Mouse (Mus musculus) forebrain, embryonic 10.5 days (tissue): ENCODE results near the gene Dmrtb1. TPM values are rescaled to one million over a fixed set of nuclear protein-coding genes. Genes with fewer than 3 reads are reported as not detected.

ENCODE experiments used
- DNase-seq: peaks from one replicate; pipeline ENCODE4 v3.0.0-alpha.2; 2017; ENCODE audit warnings: low spot score; ENCODE audit errors: extremely low spot score
- H3K27ac ChIP-seq: fragments of 300-500 bp; sonication (generic); 2 replicates; pipeline ENCODE4 v1.5.1; 2016; ENCODE audit warnings: mild to moderate bottlenecking
- H3K27me3 ChIP-seq: fragments of 300-500 bp; sonication (generic); 2 replicates; pipeline ENCODE4 v1.6.1; 2016; ENCODE audit warnings: mild to moderate bottlenecking; ENCODE audit not compliant: poor library complexity, severe bottlenecking
- H3K36me3 ChIP-seq: fragments of 300-500 bp; sonication (generic); replicated peaks from 2 replicates; pipeline ENCODE4 v1.6.1; 2016; ENCODE audit warnings: mild to moderate bottlenecking, moderate library complexity
- H3K4me1 ChIP-seq: fragments of 300-500 bp; sonication (generic); 2 replicates; pipeline ENCODE4 v1.6.1; 2016
- H3K4me3 ChIP-seq: fragments of 300-500 bp; sonication (generic); 2 replicates; pipeline ENCODE4 v1.5.1; 2016; ENCODE audit warnings: mild to moderate bottlenecking, moderate library complexity
- H3K9me3 ChIP-seq: fragments of 300-500 bp; sonication (generic); 2 replicates; pipeline ENCODE4 v1.6.1; 2016; ENCODE audit warnings: mild to moderate bottlenecking, moderate library complexity
- WGBS: fragments of 180-500 bp; shearing (Covaris S2); methylation state at CpG from one replicate; pipeline ENCODE4 v1.1.7; 2016; 5-methylcytosine and 5-hydroxymethylcytosine counted together
- microRNA-seq: library from miRNA; unstranded; fragments of <30 nt; microRNA quantifications from one replicate; pipeline ENCODE4, GENCODE M21; 2017
- polyA plus RNA-seq: library from polyadenylated mRNA; unstranded; fragments of >200 nt; fragmentation: Nextera tagmentation; extraction: Ambion mirVana; gene quantifications from 2 replicates; pipeline ENCODE4 v1.2.1, GENCODE M21; 2016

The Dmrtb1 gene
- polyA plus RNA-seq, 1 experiment from 2014 or later, result 2.7 TPM

GRCm38 (mm10) chr4:107634631-107635030, 49.4 kb downstream of the Dmrtb1 start:
- Histone ChIP-seq H3K9me3 (no peaks in the 10 kb centered on the region), H3K27ac (peak overlapping the region; percentile 25; the same call in 1 of the 2 replicates), H3K27me3 (0 out of 2 replicates have a peak, but pooled peaks cover 10% of the 10 kb centered on the region), H3K36me3 (no peaks in the 10 kb centered on the region), H3K4me1 (peaks cover 36% of the 10 kb centered on the region), H3K4me3 (no peak overlapping the region)
- DNase-seq, result no peak
- WGBS, result 80% methylated on average over 6 of the region's 6 CpGs

- Histone ChIP-seq H3K9me3 (no peaks in the 10 kb centered on the region), H3K4me1 (peaks cover 33% of the 10 kb centered on the region), H3K36me3 (no peaks in the 10 kb centered on the region), H3K4me3 (no peak overlapping the region), H3K27me3 (no peaks in the 10 kb centered on the region), H3K27ac (no peak overlapping the region)
- no peak for DNase-seq
- 80% methylated on average over 17 of the region's 17 CpGs for WGBS
These were observed 55.1 kb downstream of the Dmrtb1 start for GRCm38 (mm10) chr4:107628921-107629411.

GRCm38 (mm10) chr4:107628226-107628625, 55.8 kb downstream of the Dmrtb1 start:
- WGBS, result 81% methylated on average over 4 of the region's 4 CpGs
- H3K36me3 ChIP-seq, result no peaks in the 10 kb centered on the region
- H3K27ac ChIP-seq, result peak overlapping the region; percentile 5; the same call in 1 of the 2 replicates
- H3K9me3 ChIP-seq, result no peaks in the 10 kb centered on the region
- no peak overlapping the region for H3K4me3 ChIP-seq
- H3K27me3 ChIP-seq, result no peaks in the 10 kb centered on the region
- peaks cover 29% of the 10 kb centered on the region; the same call in 1 of the 2 replicates for H3K4me1 ChIP-seq
- DNase-seq, result no peak

Small RNA genes within 50 kb of the gene (microRNA-seq; reads per million reads assigned to microRNA genes)
- gene Gm25123, result not detected

Other genes starting within 250 kb of the Dmrtb1 start
- gene Glis1, start 249.6 kb downstream of the Dmrtb1 start, polyA plus RNA-seq, result 2.7 and 2.9 TPM in 2 replicates
- 11.2 and 11.3 TPM in 2 replicates for gene Lrp8, start 118.0 kb upstream of the Dmrtb1 start, polyA plus RNA-seq
- 245 and 247 TPM in 2 replicates for gene Magoh, start 195.5 kb upstream of the Dmrtb1 start, polyA plus RNA-seq
- gene 0610037L13Rik, start 205.6 kb upstream of the Dmrtb1 start, polyA plus RNA-seq, result 102 and 105 TPM in 2 replicates
- 36.4 and 41.3 TPM in 2 replicates for gene Cpt2, start 239.4 kb upstream of the Dmrtb1 start, polyA plus RNA-seq